Mouse (Mus musculus) liver, embryonic 16.5 days (tissue): ENCODE measurements around the gene Lcmt1. TPM values are rescaled to one million over a fixed set of nuclear protein-coding genes. Genes with fewer than 3 reads are reported as not detected.

Experiments used
- ATAC-seq: fragments of 200-750 bp; cut with Nextera tagmentation; 2 replicates; pipeline ENCODE4 v1.8.0; 2017; ENCODE audit warnings: low read depth, mild to moderate bottlenecking, moderate number of reproducible peaks, moderate library complexity
- H3K27ac ChIP-seq: fragments of 300-500 bp; sonication (generic); 2 replicates; pipeline ENCODE4 v1.5.1; 2014; ENCODE audit warnings: mild to moderate bottlenecking, low read length
- H3K27me3 ChIP-seq: fragments of 300-500 bp; sonication (generic); 2 replicates; pipeline ENCODE4 v1.6.1; 2014; ENCODE audit warnings: low read depth, low read length, mixed read lengths; ENCODE audit not compliant: control insufficient read depth, insufficient read depth
- H3K36me3 ChIP-seq: fragments of 300-500 bp; sonication (generic); 2 replicates; pipeline ENCODE4 v1.6.1; 2014; ENCODE audit warnings: mild to moderate bottlenecking; ENCODE audit not compliant: control insufficient read depth, insufficient read depth
- H3K4me1 ChIP-seq: fragments of 300-500 bp; sonication (generic); 2 replicates; pipeline ENCODE4 v1.6.1; 2014; ENCODE audit warnings: low read depth, low read length, mixed read lengths; ENCODE audit not compliant: control insufficient read depth
- H3K4me2 ChIP-seq: fragments of 300-500 bp; sonication (generic); 2 replicates; pipeline ENCODE4 v1.6.1; 2014; ENCODE audit warnings: low read depth, low read length, mixed read lengths
- H3K4me3 ChIP-seq: fragments of 300-500 bp; sonication (generic); 2 replicates; pipeline ENCODE4 v1.5.1; 2014; ENCODE audit warnings: low read depth, mild to moderate bottlenecking, low read length
- H3K9ac ChIP-seq: fragments of 300-500 bp; sonication (generic); 2 replicates; pipeline ENCODE4 v1.6.1; 2014; ENCODE audit warnings: low read depth, low read length
- H3K9me3 ChIP-seq: fragments of 300-500 bp; sonication (generic); replicated peaks from 2 replicates; pipeline ENCODE4 v1.6.1; 2016; ENCODE audit warnings: low read length; ENCODE audit not compliant: control insufficient read depth
- WGBS: fragments of 180-500 bp; shearing (Covaris S2); extraction: QIAGEN DNeasy Blood & Tissue Kit; methylation state at CpG from one replicate; pipeline ENCODE4 v1.1.7; 2014; ENCODE audit not compliant: insufficient replicate concordance; 5-methylcytosine and 5-hydroxymethylcytosine counted together
- polyA plus RNA-seq: library from polyadenylated mRNA; unstranded; fragments of >200 nt; fragmentation: Nextera tagmentation; extraction: Ambion mirVana; gene quantifications from 2 replicates; pipeline ENCODE4 v1.2.1, GENCODE M21; 2015

Lcmt1 gene
- 18.4 and 19.8 TPM in 2 replicates for polyA plus RNA-seq

DNA sequence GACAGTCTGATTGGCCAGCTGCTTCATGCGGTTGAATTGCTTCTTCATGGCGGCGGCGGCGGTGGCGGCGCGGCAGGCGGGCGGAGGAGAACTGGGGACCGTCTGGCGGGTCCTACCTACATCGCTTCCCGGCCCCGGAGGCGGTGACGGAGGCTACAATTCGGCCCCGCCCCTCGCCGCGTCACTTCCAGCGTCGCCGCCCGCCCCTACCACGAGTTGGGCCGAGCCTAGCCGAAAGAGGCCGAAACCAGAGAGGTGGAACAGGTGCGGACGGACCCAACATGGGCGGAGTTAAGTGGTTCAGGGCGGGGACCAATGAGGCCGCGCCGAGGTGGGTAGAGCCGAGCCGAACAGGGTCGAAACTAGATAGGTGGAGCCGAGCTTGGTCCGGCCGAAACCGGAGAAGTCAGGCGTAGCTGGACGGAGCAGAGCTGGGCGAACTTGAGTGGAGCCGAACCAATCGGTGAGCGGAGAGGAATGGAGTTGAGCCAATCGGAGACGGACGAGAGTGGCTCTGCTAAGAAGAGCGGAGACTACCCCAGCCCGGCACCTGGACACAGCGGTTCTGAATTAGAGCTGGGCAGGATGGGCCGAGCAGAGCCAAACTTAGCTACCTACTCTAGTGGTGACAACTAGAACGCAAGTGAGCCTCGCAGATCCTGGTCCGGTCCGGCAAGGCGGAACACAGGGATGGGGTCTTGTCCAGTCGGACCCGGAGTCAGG, at the start of gene Lcmt1, which contains the start of gene Arhgap17:
Gene Lcmt1, plus strand, starts transcription at position 26 of the 723 bp plus-strand sequence.
Gene Arhgap17, minus strand, starts transcription at position 157 of the 723 bp plus-strand sequence.
- under 1% methylated on average over 61 of the region's 64 CpGs for WGBS

DNA sequence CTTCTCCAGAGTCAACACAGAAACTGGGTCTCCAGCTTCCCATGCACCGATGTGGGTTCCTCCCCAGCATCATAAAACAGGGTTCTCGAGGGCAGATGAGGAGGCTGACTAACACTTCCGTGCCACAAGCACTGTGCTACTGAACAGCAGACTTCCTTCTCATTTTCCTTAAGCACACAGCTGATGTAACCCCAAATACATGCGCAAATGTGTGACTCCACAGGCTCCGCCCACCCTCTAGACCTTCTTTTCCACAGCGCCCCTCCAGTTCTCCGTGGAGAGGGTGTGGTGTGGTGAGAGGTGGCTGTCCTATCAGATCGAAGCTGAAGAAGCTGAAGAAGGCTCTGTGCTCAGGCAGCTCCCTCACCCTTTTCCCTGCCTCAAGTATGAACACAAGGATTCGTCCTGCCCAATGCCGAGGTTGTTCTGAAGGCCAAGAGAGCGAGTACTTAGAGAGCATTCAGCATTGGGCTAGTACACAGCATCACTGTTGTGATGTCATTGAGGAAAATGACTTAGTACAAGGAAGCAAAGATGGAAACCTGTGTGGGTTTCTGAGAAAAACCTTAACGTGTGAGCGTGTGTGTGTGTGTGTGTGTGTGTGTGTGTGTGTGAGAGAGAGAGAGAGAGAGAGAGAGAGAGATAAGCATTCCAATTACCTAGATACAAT, 47.0 kb upstream of the Lcmt1 start:
- 0 out of 2 replicates have a peak overlapping the region, but pooled peaks have one; percentile 12 for H3K9ac ChIP-seq
- H3K36me3 ChIP-seq = peaks cover 19% of the 10 kb centered on the region
- H3K27ac ChIP-seq = no peak overlapping the region
- peak; percentile 68 for ATAC-seq
- H3K9me3 ChIP-seq = no peaks in the 10 kb centered on the region
- peaks cover 43% of the 10 kb centered on the region for H3K4me1 ChIP-seq
- no peaks in the 10 kb centered on the region for H3K27me3 ChIP-seq
- 41% methylated on average over 13 of the region's 13 CpGs for WGBS
- H3K4me3 ChIP-seq = no peak overlapping the region
- H3K4me2 ChIP-seq = peak overlapping the region; percentile 16; the same call in 1 of the 2 replicates

More for the DNA sequence above, at the start of gene Lcmt1, which contains the start of gene Arhgap17:
- H3K4me2 ChIP-seq = peak within 1 kb of the TSS; percentile 95
- no peaks in the 10 kb centered on the region for H3K27me3 ChIP-seq
- no peaks in the 10 kb centered on the region for H3K36me3 ChIP-seq
- peak within 1 kb of the TSS; percentile 96 for H3K9ac ChIP-seq
- peaks cover 48% of the 10 kb centered on the region for H3K4me1 ChIP-seq
- H3K9me3 ChIP-seq = no peaks in the 10 kb centered on the region
- H3K4me3 ChIP-seq = peak within 1 kb of the TSS; percentile 94
- ATAC-seq = peak; percentile 97
- peak within 1 kb of the TSS; percentile 88 for H3K27ac ChIP-seq

DNA sequence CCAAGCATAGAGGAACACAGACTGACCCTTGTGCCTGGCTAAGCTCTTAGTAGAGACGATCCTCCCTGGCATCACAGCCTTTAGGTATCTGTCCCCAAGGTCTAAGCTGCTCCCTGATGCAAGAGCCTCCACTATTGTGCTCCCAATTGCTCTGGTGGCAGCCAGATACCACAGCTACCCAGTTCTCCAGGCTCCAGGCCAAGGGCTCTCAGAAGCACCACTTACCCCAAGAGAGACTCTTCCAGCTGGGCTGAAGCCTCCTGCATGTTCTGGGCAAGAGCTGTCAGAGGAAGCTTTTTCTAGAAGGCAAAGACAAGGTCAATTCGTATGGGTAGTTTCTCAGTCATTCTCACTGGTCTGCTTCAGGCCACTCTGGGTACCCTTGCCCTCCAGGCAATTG, 46.2 kb upstream of the Lcmt1 start:
- Histone ChIP-seq H3K4me1 (peaks cover 45% of the 10 kb centered on the region), H3K36me3 (peaks cover 16% of the 10 kb centered on the region)

DNA sequence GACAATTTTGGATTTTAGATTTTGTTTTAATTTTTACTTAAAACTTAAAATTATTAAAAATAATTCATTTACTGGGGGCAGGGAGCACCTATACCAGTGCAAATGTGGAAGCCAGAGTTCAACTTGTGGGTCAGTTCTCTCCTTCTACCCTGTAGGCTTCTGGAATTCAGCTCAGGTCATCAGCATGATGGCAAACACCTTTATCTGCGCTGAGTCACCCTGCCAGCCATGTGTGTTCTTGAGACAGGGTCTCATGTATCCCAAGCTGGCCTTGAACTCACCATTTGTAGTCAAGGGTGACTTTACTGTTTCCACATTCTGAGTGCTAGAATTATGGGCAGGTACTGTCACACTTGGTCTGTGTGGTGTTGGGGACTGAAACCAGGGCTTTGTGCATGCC, 45.5 kb upstream of the Lcmt1 start:
- Histone ChIP-seq H3K27ac (0 out of 2 replicates have a peak overlapping the region, but pooled peaks have one; percentile 43), H3K4me2 (no peak overlapping the region), H3K36me3 (peaks cover 10% of the 10 kb centered on the region), H3K4me3 (no peak overlapping the region), H3K27me3 (no peaks in the 10 kb centered on the region), H3K9ac (no peak overlapping the region), H3K4me1 (peaks cover 45% of the 10 kb centered on the region), H3K9me3 (no peaks in the 10 kb centered on the region)
- WGBS = 85% methylated on average over 1 of the region's 1 CpGs
- ATAC-seq = peak; percentile 46; the same call in 1 of the 2 replicates

More for the DNA sequence above, 46.2 kb upstream of the Lcmt1 start:
- WGBS = 88% methylated on average over 2 of the region's 2 CpGs
- H3K9ac ChIP-seq = no peak overlapping the region
- no peaks in the 10 kb centered on the region for H3K27me3 ChIP-seq
- H3K4me2 ChIP-seq = no peak overlapping the region
- H3K9me3 ChIP-seq = no peaks in the 10 kb centered on the region
- no peak overlapping the region for H3K27ac ChIP-seq
- no peak for ATAC-seq
- no peak overlapping the region for H3K4me3 ChIP-seq

DNA sequence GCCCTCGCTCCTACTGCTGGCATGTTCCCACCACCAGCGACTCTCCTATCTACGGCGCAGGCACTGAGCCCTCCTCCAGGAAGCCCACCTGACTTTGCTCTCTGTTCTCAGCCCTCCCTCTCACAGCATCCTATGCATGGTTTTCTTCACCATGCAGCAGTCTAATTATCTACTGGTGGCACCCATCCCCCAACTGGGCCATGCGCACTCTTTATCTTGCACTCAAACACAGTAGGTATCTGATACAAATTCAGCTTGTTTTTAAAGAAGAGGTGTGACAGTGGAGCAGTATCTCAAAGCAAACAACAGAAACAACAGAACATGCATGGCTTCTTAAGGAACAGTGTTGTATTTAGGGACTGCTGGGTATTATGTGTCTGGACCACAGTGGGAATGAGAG, 43.5 kb upstream of the Lcmt1 start:
- Histone ChIP-seq H3K4me2 (no peak overlapping the region), H3K9ac (no peak overlapping the region), H3K27ac (peak overlapping the region; percentile 21; the same call in 1 of the 2 replicates), H3K4me3 (no peak overlapping the region), H3K4me1 (peaks cover 45% of the 10 kb centered on the region), H3K27me3 (no peaks in the 10 kb centered on the region), H3K9me3 (no peaks in the 10 kb centered on the region), H3K36me3 (peaks cover 9% of the 10 kb centered on the region)
- ATAC-seq = peak; percentile 60
- 67% methylated on average over 5 of the region's 5 CpGs for WGBS

DNA sequence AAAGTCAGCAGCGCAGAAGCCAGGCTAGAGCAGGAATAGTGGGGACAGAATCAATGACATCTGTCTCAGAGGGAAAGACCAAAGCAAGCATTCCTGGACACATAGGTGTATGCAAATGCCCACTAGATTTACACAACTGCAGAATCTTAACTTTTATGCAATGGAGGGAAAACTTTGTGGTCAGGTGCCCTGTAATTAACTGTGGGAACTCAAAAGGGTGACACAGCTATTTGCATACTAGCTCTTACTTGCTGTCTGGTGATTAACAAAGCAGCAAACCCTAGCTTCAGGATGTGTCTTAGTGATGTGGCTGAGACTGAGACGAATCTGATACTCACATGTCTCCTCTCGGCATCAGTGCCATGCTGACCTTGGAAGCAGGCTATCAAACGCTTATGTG, 42.7 kb upstream of the Lcmt1 start:
- Histone ChIP-seq H3K4me3 (no peak overlapping the region), H3K27me3 (no peaks in the 10 kb centered on the region), H3K9ac (no peak overlapping the region), H3K4me2 (no peak overlapping the region), H3K9me3 (no peaks in the 10 kb centered on the region), H3K27ac (no peak overlapping the region; the same call in 1 of the 2 replicates), H3K4me1 (peaks cover 47% of the 10 kb centered on the region), H3K36me3 (peaks cover 3% of the 10 kb centered on the region)
- no peak for ATAC-seq
- WGBS = 55% methylated on average over 4 of the region's 4 CpGs

DNA sequence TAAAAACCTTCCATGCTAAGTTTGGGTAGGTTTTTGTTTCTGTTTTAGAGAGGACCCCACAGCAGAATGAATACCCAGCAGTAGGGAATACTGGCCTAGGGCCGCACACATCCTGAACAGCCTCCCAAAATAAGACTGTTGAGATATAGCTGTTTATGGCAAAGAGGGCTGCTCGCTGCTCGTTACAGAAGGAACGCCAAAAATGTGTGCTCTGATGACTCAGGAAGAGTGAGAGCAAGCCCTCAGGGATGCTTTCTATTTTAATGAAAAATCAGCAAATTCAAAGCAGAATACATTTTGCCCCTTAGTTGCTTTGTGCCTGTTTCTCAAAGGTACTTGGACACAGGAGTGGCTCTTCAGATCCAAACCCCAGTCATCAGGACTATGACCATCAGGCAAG, 41.7 kb upstream of the Lcmt1 start:
- Histone ChIP-seq H3K9me3 (no peaks in the 10 kb centered on the region), H3K36me3 (peaks cover 3% of the 10 kb centered on the region), H3K9ac (no peak overlapping the region), H3K27me3 (no peaks in the 10 kb centered on the region), H3K4me3 (no peak overlapping the region), H3K27ac (no peak overlapping the region), H3K4me1 (peaks cover 39% of the 10 kb centered on the region), H3K4me2 (no peak overlapping the region)
- no peak for ATAC-seq
- 85% methylated on average over 4 of the region's 4 CpGs for WGBS

DNA sequence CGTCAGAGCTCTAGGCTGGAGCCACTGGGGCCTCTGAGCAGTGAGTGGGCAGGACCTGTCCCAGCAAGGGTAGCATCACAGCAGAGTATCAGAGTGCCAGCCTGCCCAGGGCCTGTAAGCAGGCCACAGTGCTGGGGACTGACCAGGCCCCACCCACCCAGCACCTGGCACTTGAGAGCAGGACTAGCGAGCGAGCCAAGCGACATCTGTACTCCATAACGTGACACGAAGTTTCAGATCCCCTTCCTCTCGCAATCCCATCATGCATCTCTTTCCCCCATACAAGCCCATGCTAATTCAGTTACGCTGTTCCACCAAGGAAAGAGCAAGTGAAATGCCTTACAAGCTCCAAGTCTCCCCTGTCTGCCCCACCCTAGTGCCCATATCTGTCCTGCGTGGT, 39.1 kb upstream of the Lcmt1 start:
- WGBS = 82% methylated on average over 9 of the region's 9 CpGs
- H3K36me3 ChIP-seq = peaks cover 3% of the 10 kb centered on the region
- H3K27me3 ChIP-seq = no peaks in the 10 kb centered on the region
- no peak for ATAC-seq
- no peak overlapping the region for H3K27ac ChIP-seq
- no peak overlapping the region for H3K9ac ChIP-seq
- peaks cover 24% of the 10 kb centered on the region for H3K4me1 ChIP-seq
- no peaks in the 10 kb centered on the region for H3K9me3 ChIP-seq
- H3K4me2 ChIP-seq = no peak overlapping the region
- H3K4me3 ChIP-seq = no peak overlapping the region

DNA sequence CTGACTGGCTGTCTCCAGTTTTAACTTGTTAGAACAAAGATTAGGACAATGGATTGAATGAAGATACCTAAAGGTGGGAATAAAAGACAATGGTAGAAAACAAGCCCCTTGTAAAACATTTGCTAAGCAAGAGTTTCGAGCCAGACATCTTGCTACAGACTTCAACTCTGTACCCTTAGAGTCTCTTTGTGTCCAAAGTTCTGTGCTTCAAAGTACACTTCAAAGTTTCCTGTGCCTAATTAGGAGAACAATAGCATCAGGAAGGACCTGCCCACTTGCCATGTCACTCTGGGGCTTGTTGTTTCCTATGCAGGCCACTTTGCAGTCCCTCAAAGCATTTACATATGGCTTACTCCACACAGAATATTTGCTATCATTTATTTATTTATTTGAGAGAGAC, 33.3 kb upstream of the Lcmt1 start:
- H3K27ac ChIP-seq = 0 out of 2 replicates have a peak overlapping the region, but pooled peaks have one; percentile 1
- 70% methylated on average over 1 of the region's 1 CpGs for WGBS

More for the DNA sequence above, 33.3 kb upstream of the Lcmt1 start:
- Histone ChIP-seq H3K27me3 (no peaks in the 10 kb centered on the region), H3K4me3 (no peak overlapping the region), H3K9me3 (no peaks in the 10 kb centered on the region), H3K4me2 (no peak overlapping the region), H3K4me1 (peaks cover 5% of the 10 kb centered on the region), H3K9ac (no peak overlapping the region), H3K36me3 (no peaks in the 10 kb centered on the region)
- no peak for ATAC-seq
